Mouse (Mus musculus): ENCODE results near the gene Nol9. TPM values are rescaled to one million over a fixed set of nuclear protein-coding genes. Genes with fewer than 3 reads are reported as not detected.

Nol9 gene
- polyA plus RNA-seq, 1 experiment, result 71.7 TPM

DNA sequence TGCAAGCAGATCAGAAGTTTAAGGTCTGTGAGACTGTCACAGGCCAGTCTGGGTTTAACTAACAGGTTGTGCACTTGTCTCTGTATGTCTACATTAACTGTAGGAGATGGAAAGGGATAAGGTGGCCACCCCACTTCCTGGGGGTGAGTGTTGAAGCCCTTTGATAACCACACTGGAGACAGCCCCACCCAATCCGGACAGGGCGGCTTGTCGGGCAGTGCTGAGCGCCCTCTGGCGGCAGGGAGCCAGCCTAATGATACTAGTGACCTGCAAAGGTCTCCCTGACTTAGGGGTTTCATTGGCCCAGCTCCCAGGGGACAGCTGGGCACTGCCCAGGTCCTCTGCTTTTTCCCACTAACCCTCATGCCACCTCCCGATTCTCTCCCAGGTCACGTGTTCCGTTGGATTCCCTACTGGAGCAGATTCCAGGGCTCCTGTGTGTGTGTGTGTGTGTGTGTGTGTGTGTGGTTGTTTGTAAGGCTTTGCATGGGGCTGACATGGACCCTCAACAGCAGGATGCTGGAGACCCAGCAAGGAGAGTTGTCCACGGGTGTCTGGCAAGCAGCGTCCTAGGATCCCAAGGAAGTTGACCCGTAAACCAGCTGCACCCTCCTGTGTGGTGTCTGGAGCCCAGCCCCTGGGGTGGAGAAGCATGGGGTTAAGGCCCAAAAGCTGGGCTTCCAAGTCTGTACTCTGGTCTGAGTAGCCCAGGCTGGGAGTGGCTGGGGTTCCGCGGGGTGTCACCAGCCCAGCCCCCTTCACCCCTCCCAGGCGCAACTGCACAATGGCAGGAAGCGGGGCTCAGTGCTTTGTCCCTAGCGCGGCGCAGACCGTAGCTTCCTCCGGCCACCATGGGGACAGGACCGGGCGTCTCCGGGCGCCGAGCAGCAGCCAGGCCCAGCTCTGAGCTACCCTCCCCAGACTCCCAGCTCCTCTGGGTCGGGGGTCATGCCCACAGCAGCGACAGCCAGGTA lies 57.1 kb downstream of the Nol9 start:
- Histone ChIP-seq H3K4me1 (ENCODE audit: control insufficient read depth, insufficient read depth, low read length) (peaks cover 10% of the 10 kb centered on the region), H3K9ac (ENCODE audit: low read depth, poor library complexity, severe bottlenecking) (peak overlapping the region; percentile 41), H3K27me3 (ENCODE audit: control insufficient read depth, insufficient read depth, low read length, poor library complexity, severe bottlenecking) (no peaks in the 10 kb centered on the region), H3K27ac (ENCODE audit: insufficient read depth, low read length) (peak overlapping the region; percentile 87), H3K9me3 (replicated peaks; ENCODE audit: control insufficient read depth, insufficient read depth, low read length, poor library complexity, severe bottlenecking) (no peaks in the 10 kb centered on the region), H3K36me3 (ENCODE audit: control insufficient read depth, insufficient read depth, low read length, poor library complexity, severe bottlenecking) (no peaks in the 10 kb centered on the region), H3K4me3 (ENCODE audit: low read depth, low read length) (peak overlapping the region; percentile 56)
- TF ChIP-seq EP300 (IDR thresholded peaks at IDR 0.05; ENCODE audit: insufficient read depth, low read depth, low read length) (0 out of 2 replicates have a peak, but pooled peaks have one; percentile 23), POLR2A (IDR thresholded peaks at IDR 0.05; ENCODE audit: insufficient read depth, low read length) (no peak), CTCF (IDR thresholded peaks at IDR 0.05; ENCODE audit: low read depth, low read length) (peak; percentile 91)

DNA sequence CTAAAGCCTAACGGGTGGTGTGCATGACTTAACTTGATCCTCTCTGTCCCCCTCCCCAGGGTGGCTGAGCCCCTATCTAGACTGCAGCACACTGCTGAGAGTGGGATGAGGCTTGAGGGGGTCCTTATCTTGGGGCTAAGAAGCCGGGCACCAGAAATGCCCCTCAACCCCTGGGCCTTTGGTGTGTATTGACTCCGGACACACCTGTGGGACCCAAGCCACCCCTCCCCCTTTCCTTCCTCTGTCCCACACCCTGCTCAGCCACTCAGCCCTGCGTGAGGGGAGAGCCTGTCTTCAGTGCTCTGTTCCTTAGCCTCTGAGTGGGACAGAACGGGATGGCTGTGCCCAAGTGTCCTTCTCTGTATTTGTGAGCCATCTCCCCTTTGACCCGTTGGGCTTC lies 57.8 kb downstream of the Nol9 start:
- Histone ChIP-seq H3K4me3 (ENCODE audit: low read depth, low read length) (peak overlapping the region; percentile 56), H3K27me3 (ENCODE audit: control insufficient read depth, insufficient read depth, low read length, poor library complexity, severe bottlenecking) (no peaks in the 10 kb centered on the region), H3K9ac (ENCODE audit: low read depth, poor library complexity, severe bottlenecking) (peak overlapping the region; percentile 41), H3K36me3 (ENCODE audit: control insufficient read depth, insufficient read depth, low read length, poor library complexity, severe bottlenecking) (0 out of 2 replicates have a peak, but pooled peaks cover under 1% of the 10 kb centered on the region), H3K4me1 (ENCODE audit: control insufficient read depth, insufficient read depth, low read length) (peaks cover 14% of the 10 kb centered on the region), H3K9me3 (replicated peaks; ENCODE audit: control insufficient read depth, insufficient read depth, low read length, poor library complexity, severe bottlenecking) (no peaks in the 10 kb centered on the region), H3K27ac (ENCODE audit: insufficient read depth, low read length) (peak overlapping the region; percentile 87)
- TF ChIP-seq POLR2A (IDR thresholded peaks at IDR 0.05; ENCODE audit: insufficient read depth, low read length) (no peak), EP300 (IDR thresholded peaks at IDR 0.05; ENCODE audit: insufficient read depth, low read depth, low read length) (no peak)

DNA sequence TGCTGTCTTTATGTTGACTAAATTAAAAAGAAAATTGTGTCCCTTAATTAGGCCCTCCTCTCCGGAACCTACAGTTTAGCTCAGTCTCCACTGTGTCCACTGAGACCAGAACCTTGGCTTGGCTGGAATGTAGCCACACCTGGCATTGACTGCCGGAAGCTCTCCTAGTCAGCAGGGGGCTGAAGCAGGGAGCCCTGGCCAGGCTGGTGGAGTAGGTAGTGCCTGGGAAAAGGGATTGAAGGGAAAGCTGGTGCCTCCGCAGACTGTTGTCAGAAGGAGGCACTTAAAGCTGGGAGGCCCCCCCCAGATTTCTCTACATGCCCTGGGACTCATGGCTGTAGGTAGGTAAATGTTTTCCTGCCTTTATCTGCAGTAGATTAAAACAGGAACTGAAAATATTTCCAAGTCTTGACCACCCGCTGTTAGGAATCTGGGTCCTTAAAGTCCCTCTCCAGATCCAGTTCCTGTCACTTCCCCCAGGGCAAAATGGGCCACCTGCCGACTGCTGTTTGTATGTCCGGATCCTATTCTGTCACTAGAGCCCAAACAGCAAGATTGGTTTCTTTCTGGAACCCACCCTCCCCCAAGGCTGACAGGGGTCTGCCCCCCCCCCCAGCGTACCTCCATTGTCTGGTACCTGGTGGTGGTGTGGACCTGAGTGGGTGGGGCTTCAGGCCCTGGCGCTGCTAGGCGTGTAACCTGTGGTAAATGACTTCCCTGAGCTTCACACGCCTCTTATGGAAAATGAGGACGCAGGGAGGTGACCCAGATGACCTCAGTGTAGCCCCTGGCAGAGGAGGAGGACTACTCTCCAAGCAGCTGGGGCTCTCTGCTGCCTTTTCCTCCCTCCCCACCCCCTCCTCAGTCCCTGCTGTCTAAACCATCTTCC lies 59.0 kb downstream of the Nol9 start:
- Histone ChIP-seq H3K27me3 (ENCODE audit: control insufficient read depth, insufficient read depth, low read length, poor library complexity, severe bottlenecking) (no peaks in the 10 kb centered on the region), H3K36me3 (ENCODE audit: control insufficient read depth, insufficient read depth, low read length, poor library complexity, severe bottlenecking) (0 out of 2 replicates have a peak, but pooled peaks cover 3% of the 10 kb centered on the region), H3K9me3 (replicated peaks; ENCODE audit: control insufficient read depth, insufficient read depth, low read length, poor library complexity, severe bottlenecking) (no peaks in the 10 kb centered on the region), H3K4me1 (ENCODE audit: control insufficient read depth, insufficient read depth, low read length) (peaks cover 14% of the 10 kb centered on the region), H3K27ac (ENCODE audit: insufficient read depth, low read length) (peak overlapping the region; percentile 87), H3K4me3 (ENCODE audit: low read depth, low read length) (no peak overlapping the region), H3K9ac (ENCODE audit: low read depth, poor library complexity, severe bottlenecking) (0 out of 2 replicates have a peak overlapping the region, but pooled peaks have one; percentile 41)
- TF ChIP-seq EP300 (IDR thresholded peaks at IDR 0.05; ENCODE audit: insufficient read depth, low read depth, low read length), result peak; percentile 95
- no peak for TF ChIP-seq CTCF (IDR thresholded peaks at IDR 0.05; ENCODE audit: low read depth, low read length)
- no peak for TF ChIP-seq POLR2A (IDR thresholded peaks at IDR 0.05; ENCODE audit: insufficient read depth, low read length)

DNA sequence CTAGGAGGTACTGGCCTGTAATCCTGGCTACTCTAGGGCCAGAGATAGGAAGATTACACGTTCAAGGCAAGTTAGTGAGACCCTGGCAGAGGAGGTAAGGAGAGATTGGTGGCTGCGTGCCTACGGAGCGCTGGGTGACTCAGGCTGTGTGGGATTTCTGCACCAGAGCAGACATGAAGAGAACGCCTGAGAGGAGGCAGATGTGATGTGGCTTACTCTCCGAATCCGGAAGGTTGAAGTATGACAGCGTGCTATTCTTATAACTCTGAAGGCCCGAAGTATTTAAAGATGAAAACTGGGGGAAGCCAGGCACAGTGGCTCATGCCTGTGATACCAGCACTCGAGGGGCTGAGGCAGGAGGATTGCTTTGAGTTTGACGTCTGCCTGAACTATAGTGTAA lies 61.4 kb downstream of the Nol9 start:
- no peak overlapping the region for H3K9ac ChIP-seq (ENCODE audit: low read depth, poor library complexity, severe bottlenecking)
- H3K9me3 ChIP-seq (replicated peaks; ENCODE audit: control insufficient read depth, insufficient read depth, low read length, poor library complexity, severe bottlenecking), result no peaks in the 10 kb centered on the region
- no peaks in the 10 kb centered on the region for H3K27me3 ChIP-seq (ENCODE audit: control insufficient read depth, insufficient read depth, low read length, poor library complexity, severe bottlenecking)
- TF ChIP-seq POLR2A (IDR thresholded peaks at IDR 0.05; ENCODE audit: insufficient read depth, low read length) (no peak), CTCF (IDR thresholded peaks at IDR 0.05; ENCODE audit: low read depth, low read length) (no peak), EP300 (IDR thresholded peaks at IDR 0.05; ENCODE audit: insufficient read depth, low read depth, low read length) (no peak)
- H3K4me3 ChIP-seq (ENCODE audit: low read depth, low read length), result no peak overlapping the region
- H3K36me3 ChIP-seq (ENCODE audit: control insufficient read depth, insufficient read depth, low read length, poor library complexity, severe bottlenecking), result 0 out of 2 replicates have a peak, but pooled peaks cover 3% of the 10 kb centered on the region
- H3K27ac ChIP-seq (ENCODE audit: insufficient read depth, low read length), result no peak overlapping the region
- peaks cover 14% of the 10 kb centered on the region for H3K4me1 ChIP-seq (ENCODE audit: control insufficient read depth, insufficient read depth, low read length)

DNA sequence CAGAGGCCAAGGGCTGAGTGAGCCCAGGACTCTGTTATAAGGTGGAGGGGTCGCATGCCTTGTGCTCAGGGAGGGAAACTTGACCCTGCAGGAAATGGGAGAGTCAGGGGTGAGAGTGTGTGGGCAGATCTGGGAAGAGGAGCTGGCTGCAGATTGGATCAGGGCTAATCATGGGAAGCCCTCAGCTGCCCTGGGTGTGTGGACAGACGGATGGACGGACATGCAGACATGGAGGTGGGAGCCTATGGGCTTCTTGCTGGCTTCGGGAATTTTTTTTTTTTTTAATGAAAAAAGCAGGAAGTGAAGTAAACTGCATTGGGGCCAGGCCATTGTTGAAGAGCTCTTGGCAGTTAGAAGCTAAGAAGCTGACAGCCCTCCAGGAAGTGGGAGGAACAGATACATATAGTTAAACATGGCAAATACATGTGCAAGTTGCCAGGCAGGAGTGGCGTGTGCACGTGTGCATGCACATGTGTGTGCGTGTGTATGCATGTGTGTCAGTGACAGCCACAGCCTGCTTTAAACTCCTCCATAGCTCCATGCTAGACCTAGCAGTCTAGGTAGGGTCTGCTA lies 62.0 kb downstream of the Nol9 start:
- H3K36me3 ChIP-seq (ENCODE audit: control insufficient read depth, insufficient read depth, low read length, poor library complexity, severe bottlenecking), result 0 out of 2 replicates have a peak, but pooled peaks cover 6% of the 10 kb centered on the region
- no peak overlapping the region for H3K4me3 ChIP-seq (ENCODE audit: low read depth, low read length)
- no peaks in the 10 kb centered on the region for H3K27me3 ChIP-seq (ENCODE audit: control insufficient read depth, insufficient read depth, low read length, poor library complexity, severe bottlenecking)
- H3K9ac ChIP-seq (ENCODE audit: low read depth, poor library complexity, severe bottlenecking), result no peak overlapping the region
- TF ChIP-seq CTCF (IDR thresholded peaks at IDR 0.05; ENCODE audit: low read depth, low read length), result no peak
- no peak for TF ChIP-seq POLR2A (IDR thresholded peaks at IDR 0.05; ENCODE audit: insufficient read depth, low read length)
- no peak for TF ChIP-seq EP300 (IDR thresholded peaks at IDR 0.05; ENCODE audit: insufficient read depth, low read depth, low read length)
- peaks cover 14% of the 10 kb centered on the region for H3K4me1 ChIP-seq (ENCODE audit: control insufficient read depth, insufficient read depth, low read length)
- H3K9me3 ChIP-seq (replicated peaks; ENCODE audit: control insufficient read depth, insufficient read depth, low read length, poor library complexity, severe bottlenecking), result no peaks in the 10 kb centered on the region
- H3K27ac ChIP-seq (ENCODE audit: insufficient read depth, low read length), result no peak overlapping the region

All from ES-Bruce4 (cell line).